Mouse (Mus musculus): ENCODE measurements around the gene Gm4513. TPM values are rescaled to one million over a fixed set of nuclear protein-coding genes. Genes with fewer than 3 reads are reported as not detected.
"Not testable (repeated sequence)": the region's sequence is repeated elsewhere in the genome, so short reads cannot be mapped to it uniquely, and the experiment has no call there.

Gene Gm4513
- polyA plus RNA-seq (2015; fragmentation: Nextera tagmentation; extraction: Ambion mirVana): not detected in 2 replicates

- H3K36me3 ChIP-seq (ENCODE audit: insufficient read depth, low read length); H3K4me3 ChIP-seq (replicated peaks; ENCODE audit: low read depth, low read length); DNase-seq (ENCODE audit: low spot score); H3K9me3 ChIP-seq (replicated peaks; ENCODE audit: low read length); H3K4me1 ChIP-seq (replicated peaks; ENCODE audit: insufficient read depth, low read length); H3K27ac ChIP-seq; H3K9ac ChIP-seq (ENCODE audit: low read depth, low read length); H3K27me3 ChIP-seq (ENCODE audit: insufficient read depth, low read length); ATAC-seq (replicated peaks; ENCODE audit: low FRiP score, low read depth); H3K4me2 ChIP-seq (ENCODE audit: low read length): not testable (repeated sequence)
- WGBS: 90% methylated on average over 3 of the region's 5 CpGs
Observed at GRCm38 (mm10) chr7:20598921-20599320, at the start of gene Gm4513. Gene Gm4513, minus strand, starts transcription at chr7:20599021.

- not testable (repeated sequence) for H3K27me3 ChIP-seq (ENCODE audit: insufficient read depth, low read length); DNase-seq (ENCODE audit: low spot score); H3K36me3 ChIP-seq (ENCODE audit: insufficient read depth, low read length); H3K4me3 ChIP-seq (replicated peaks; ENCODE audit: low read depth, low read length); H3K9ac ChIP-seq (ENCODE audit: low read depth, low read length); H3K4me1 ChIP-seq (replicated peaks; ENCODE audit: insufficient read depth, low read length); H3K4me2 ChIP-seq (ENCODE audit: low read length); H3K27ac ChIP-seq; H3K9me3 ChIP-seq (replicated peaks; ENCODE audit: low read length); ATAC-seq (replicated peaks; ENCODE audit: low FRiP score, low read depth)
- WGBS: no CpG with 5 or more reads among the region's 3 CpGs
Observed at GRCm38 (mm10) chr7:20576141-20576540, 22.7 kb downstream of the Gm4513 start, which contains the start of gene Gm4141. Gene Gm4141, minus strand, starts transcription at chr7:20576241.

GRCm38 (mm10) chr7:20545657-20546056 lies 53.2 kb downstream of the Gm4513 start, which contains the start of gene Gm5726:
Gene Gm5726, minus strand, starts transcription at chr7:20545757.
- not testable (repeated sequence) for H3K9me3 ChIP-seq (replicated peaks; ENCODE audit: low read length); H3K4me3 ChIP-seq (replicated peaks; ENCODE audit: low read depth, low read length); H3K36me3 ChIP-seq (ENCODE audit: insufficient read depth, low read length); DNase-seq (ENCODE audit: low spot score); H3K4me1 ChIP-seq (replicated peaks; ENCODE audit: insufficient read depth, low read length); H3K27me3 ChIP-seq (ENCODE audit: insufficient read depth, low read length); H3K9ac ChIP-seq (ENCODE audit: low read depth, low read length); ATAC-seq (replicated peaks; ENCODE audit: low FRiP score, low read depth); H3K27ac ChIP-seq; H3K4me2 ChIP-seq (ENCODE audit: low read length)
- no CpG with 5 or more reads among the region's 1 CpGs for WGBS

Other genes with a start within 250 kb of the Gm4513 start
- not detected in 2 replicates for gene Gm5728, start 223.6 kb downstream of the Gm4513 start, polyA plus RNA-seq (2015; fragmentation: Nextera tagmentation; extraction: Ambion mirVana)
- gene Vmn1r100, start 181.1 kb downstream of the Gm4513 start, polyA plus RNA-seq (2015; fragmentation: Nextera tagmentation; extraction: Ambion mirVana): not detected in 2 replicates
- gene Vmn1r101, start 156.4 kb downstream of the Gm4513 start, polyA plus RNA-seq (2015; fragmentation: Nextera tagmentation; extraction: Ambion mirVana): not detected in 2 replicates
- not detected in 2 replicates for gene Gm10670, start 124.1 kb downstream of the Gm4513 start, polyA plus RNA-seq (2015; fragmentation: Nextera tagmentation; extraction: Ambion mirVana)
- not detected in 2 replicates for gene Vmn1r103, start 88.5 kb downstream of the Gm4513 start, polyA plus RNA-seq (2015; fragmentation: Nextera tagmentation; extraction: Ambion mirVana)
- not detected in 2 replicates for gene Vmn1r104, start 65.2 kb downstream of the Gm4513 start, polyA plus RNA-seq (2015; fragmentation: Nextera tagmentation; extraction: Ambion mirVana)
- not detected in 2 replicates for gene Gm5726, start 53.3 kb downstream of the Gm4513 start, polyA plus RNA-seq (2015; fragmentation: Nextera tagmentation; extraction: Ambion mirVana)
- not detected in 2 replicates for gene Gm4141, start 22.8 kb downstream of the Gm4513 start, polyA plus RNA-seq (2015; fragmentation: Nextera tagmentation; extraction: Ambion mirVana)
- not detected in 2 replicates for gene Vmn1r107, start 69.9 kb upstream of the Gm4513 start, polyA plus RNA-seq (2015; fragmentation: Nextera tagmentation; extraction: Ambion mirVana)
- not detected in 2 replicates for gene Vmn1r111, start 104.2 kb upstream of the Gm4513 start, polyA plus RNA-seq (2015; fragmentation: Nextera tagmentation; extraction: Ambion mirVana)
- not detected in 2 replicates for gene Gm10668, start 131.6 kb upstream of the Gm4513 start, polyA plus RNA-seq (2015; fragmentation: Nextera tagmentation; extraction: Ambion mirVana)
- not detected in 2 replicates for gene Vmn1r112, start 172.2 kb upstream of the Gm4513 start, polyA plus RNA-seq (2015; fragmentation: Nextera tagmentation; extraction: Ambion mirVana)
- gene Vmn1r113, start 188.3 kb upstream of the Gm4513 start, polyA plus RNA-seq (2015; fragmentation: Nextera tagmentation; extraction: Ambion mirVana): not detected in 2 replicates
- not detected in 2 replicates for gene Vmn1r114, start 213.2 kb upstream of the Gm4513 start, polyA plus RNA-seq (2015; fragmentation: Nextera tagmentation; extraction: Ambion mirVana)
- not detected in 2 replicates for gene Vmn1r115, start 246.0 kb upstream of the Gm4513 start, polyA plus RNA-seq (2015; fragmentation: Nextera tagmentation; extraction: Ambion mirVana)